Mouse (Mus musculus) heart, postnatal 0 days (tissue): ENCODE data around the gene Chrm1. TPM values are rescaled to one million over a fixed set of nuclear protein-coding genes. Genes with fewer than 3 reads are reported as not detected.

Experiments
- ATAC-seq: fragments of 200-750 bp; cut with Nextera tagmentation; 2 replicates; pipeline ENCODE4 v1.8.0; 2017; ENCODE audit warnings: low read depth, moderate number of reproducible peaks, moderate library complexity; ENCODE audit not compliant: insufficient read depth
- DNase-seq: peaks from one replicate; pipeline ENCODE4 v3.0.0-alpha.2; 2016; ENCODE audit warnings: low spot score
- H3K27ac ChIP-seq: fragments of 300-500 bp; sonication (generic); 2 replicates; pipeline ENCODE4 v1.5.1; 2014; ENCODE audit warnings: low read depth, mild to moderate bottlenecking
- H3K27me3 ChIP-seq: fragments of 300-500 bp; sonication (generic); 2 replicates; pipeline ENCODE4 v1.6.1; 2014; ENCODE audit warnings: low read length, mixed read lengths; ENCODE audit not compliant: control insufficient read depth, insufficient read depth
- H3K36me3 ChIP-seq: fragments of 300-500 bp; sonication (generic); replicated peaks from 2 replicates; pipeline ENCODE4 v1.6.1; 2014; ENCODE audit warnings: low read length, mixed read lengths; ENCODE audit not compliant: control insufficient read depth, insufficient read depth
- H3K4me1 ChIP-seq: fragments of 300-500 bp; sonication (generic); 2 replicates; pipeline ENCODE4 v1.6.1; 2014; ENCODE audit warnings: antibody characterized with exemption; ENCODE audit not compliant: control insufficient read depth, insufficient read depth
- H3K4me2 ChIP-seq: fragments of 300-500 bp; sonication (generic); 2 replicates; pipeline ENCODE4 v1.6.1; 2014; ENCODE audit warnings: low read depth, mild to moderate bottlenecking, low read length, moderate library complexity
- H3K4me3 ChIP-seq: fragments of 300-500 bp; sonication (generic); 2 replicates; pipeline ENCODE4 v1.5.1; 2014; ENCODE audit warnings: low read depth, low read length
- H3K9ac ChIP-seq: fragments of 300-500 bp; sonication (generic); replicated peaks from 2 replicates; pipeline ENCODE4 v1.6.1; 2014; ENCODE audit warnings: low read depth, low read length, mixed read lengths
- H3K9me3 ChIP-seq: fragments of 300-500 bp; sonication (generic); replicated peaks from 2 replicates; pipeline ENCODE4 v1.6.1; 2016; ENCODE audit warnings: low read length; ENCODE audit not compliant: control insufficient read depth
- CTCF ChIP-seq: IDR thresholded peaks from 2 replicates; pipeline ENCODE4 v1.5.1; 2016; ENCODE audit warnings: antibody characterized with exemption, control low read depth, low read depth
- EP300 ChIP-seq: IDR thresholded peaks from 2 replicates; pipeline ENCODE4 v1.6.1; 2016; ENCODE audit warnings: antibody characterized with exemption, low read depth
- WGBS: fragments of 180-500 bp; shearing (Covaris S2); extraction: QIAGEN DNeasy Blood & Tissue Kit; methylation state at CpG from one replicate; pipeline ENCODE4 v1.1.7; 2014; 5-methylcytosine and 5-hydroxymethylcytosine counted together
- polyA plus RNA-seq: library from polyadenylated mRNA; unstranded; fragments of >200 nt; fragmentation: Nextera tagmentation; extraction: Ambion mirVana; gene quantifications from 2 replicates; pipeline ENCODE4 v1.2.1, GENCODE M21; 2015
- total RNA-seq: library from RNA; depleted of rRNA; stranded (reverse); fragments of >200 nt; gene quantifications from 2 replicates; pipeline ENCODE4 v1.2.3, GENCODE M21; 2014; ENCODE audit warnings: low replicate concordance

The Chrm1 gene
- total and polyA plus RNA-seq, 2 experiments from 2014 or later, result not detected

DNA sequence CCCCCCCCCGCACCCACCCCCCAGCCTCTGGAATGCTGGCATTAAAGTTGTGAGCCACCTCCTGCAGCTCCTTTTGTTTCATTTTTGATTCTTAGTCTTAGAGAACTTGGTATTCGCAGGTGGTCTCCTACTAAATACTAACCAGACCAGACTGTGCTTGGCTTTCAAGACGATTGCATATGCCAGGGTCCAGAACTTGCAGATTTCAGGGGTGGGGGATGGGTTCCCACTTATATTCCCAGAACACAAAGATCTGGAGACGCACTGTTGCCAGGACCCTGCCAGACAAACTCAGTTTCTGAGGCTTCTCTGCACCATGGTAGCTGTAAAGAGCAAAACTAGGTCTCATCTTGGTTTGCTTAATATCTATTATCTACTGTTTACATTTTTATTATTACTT lies 40.0 kb downstream of the Chrm1 start:
- Histone ChIP-seq H3K4me1 (no peaks in the 10 kb centered on the region), H3K9me3 (no peaks in the 10 kb centered on the region), H3K27me3 (no peaks in the 10 kb centered on the region), H3K27ac (no peak overlapping the region), H3K9ac (no peak overlapping the region), H3K4me3 (no peak overlapping the region), H3K4me2 (no peak overlapping the region), H3K36me3 (peaks cover 21% of the 10 kb centered on the region)
- ATAC-seq (no peak), DNase-seq (no peak)
- no peak for TF ChIP-seq EP300
- TF ChIP-seq CTCF, result no peak
- WGBS, result 67% methylated on average over 3 of the region's 4 CpGs

DNA sequence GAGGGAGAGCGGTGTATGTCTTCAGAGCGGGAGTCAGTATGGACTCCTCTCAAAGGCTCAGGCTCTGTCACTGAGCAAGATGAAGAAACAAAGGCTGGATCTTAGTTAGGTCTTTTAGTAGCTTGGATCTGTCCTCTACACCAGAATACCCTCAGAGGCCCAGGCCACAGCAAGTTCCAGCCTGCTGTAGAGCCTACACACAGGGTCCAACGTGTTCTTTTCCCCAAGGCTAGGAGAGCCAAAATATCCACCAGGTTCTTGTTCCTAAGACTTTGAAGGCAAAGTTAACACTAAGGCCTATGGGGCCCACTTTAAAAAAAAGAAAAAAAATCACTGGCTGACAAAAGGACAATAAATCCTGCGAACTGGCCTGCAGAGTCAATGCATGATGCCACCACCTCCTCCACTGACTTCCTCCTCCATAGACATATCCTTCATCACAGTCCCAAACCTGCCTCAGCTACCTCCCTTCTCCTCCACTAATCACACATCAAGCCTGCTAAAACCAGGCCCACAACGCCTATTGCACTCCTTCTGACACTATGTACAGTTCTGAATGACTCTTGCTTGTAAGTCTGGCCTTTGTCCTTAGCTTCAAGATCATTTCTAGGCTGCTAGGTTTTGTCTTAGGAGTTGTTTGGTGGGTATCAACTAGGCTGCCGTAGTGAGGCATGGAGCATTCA lies 41.6 kb downstream of the Chrm1 start:
- TF ChIP-seq CTCF (no peak), EP300 (no peak)
- no peak overlapping the region for H3K9ac ChIP-seq
- H3K27me3 ChIP-seq, result no peaks in the 10 kb centered on the region
- peaks cover 34% of the 10 kb centered on the region for H3K36me3 ChIP-seq
- H3K4me3 ChIP-seq, result no peak overlapping the region
- H3K9me3 ChIP-seq, result no peaks in the 10 kb centered on the region
- ATAC-seq (no peak), DNase-seq (no peak)
- no peak overlapping the region for H3K27ac ChIP-seq
- WGBS, result 75% methylated on average over 6 of the region's 6 CpGs
- H3K4me2 ChIP-seq, result no peak overlapping the region
- H3K4me1 ChIP-seq, result no peaks in the 10 kb centered on the region

DNA sequence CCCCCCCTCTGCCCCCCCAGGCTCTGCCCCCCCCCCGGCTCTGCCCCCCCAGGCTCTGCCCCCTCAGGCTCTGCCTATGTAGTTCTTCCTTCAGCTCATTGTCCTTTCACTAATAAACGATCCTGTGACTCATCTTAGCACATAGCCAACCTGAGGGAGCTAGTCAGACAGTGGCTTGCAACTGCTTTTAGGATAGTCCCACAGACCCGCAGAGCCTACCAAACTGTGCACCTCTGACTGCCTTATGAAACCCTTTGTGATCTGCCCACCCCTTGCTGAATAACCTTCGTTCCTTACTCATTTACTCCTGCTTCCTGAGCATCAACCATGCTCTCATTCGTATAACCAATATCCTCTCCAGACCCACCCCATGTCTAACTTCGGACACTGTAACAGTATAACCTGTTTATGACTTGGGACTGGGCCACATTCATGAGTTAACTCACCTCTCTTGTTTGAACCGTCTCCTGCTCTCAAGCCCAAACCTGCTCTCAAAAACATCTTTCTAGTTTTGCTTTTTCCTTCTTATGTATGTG lies 42.6 kb downstream of the Chrm1 start:
- TF ChIP-seq CTCF, result no peak
- no peak for TF ChIP-seq EP300
- Histone ChIP-seq H3K27ac (no peak overlapping the region), H3K4me2 (no peak overlapping the region), H3K36me3 (peaks cover 34% of the 10 kb centered on the region), H3K4me3 (no peak overlapping the region), H3K27me3 (no peaks in the 10 kb centered on the region), H3K4me1 (peaks cover 8% of the 10 kb centered on the region), H3K9ac (no peak overlapping the region), H3K9me3 (no peaks in the 10 kb centered on the region)
- ATAC-seq, result no peak
- 80% methylated on average over 7 of the region's 7 CpGs for WGBS
- no peak for DNase-seq

DNA sequence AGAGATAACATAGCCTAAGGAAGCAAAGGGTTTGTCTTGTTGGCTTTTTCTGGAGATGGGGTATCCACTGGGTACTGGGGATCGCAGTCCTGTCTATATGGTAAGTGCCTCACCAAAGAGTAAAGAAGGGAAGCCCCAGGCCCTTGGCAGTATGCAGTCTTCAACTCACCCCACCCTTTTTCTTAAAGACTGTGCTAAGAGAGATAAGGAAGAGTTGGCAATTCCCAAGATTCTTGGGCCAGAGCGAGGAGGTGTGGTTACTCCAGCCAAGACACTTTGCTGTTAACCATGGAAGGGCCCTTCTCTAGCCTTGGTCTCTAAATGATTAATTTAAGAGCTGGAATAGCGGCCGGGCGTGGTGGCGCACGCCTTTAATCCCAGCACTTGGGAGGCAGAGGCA lies 43.3 kb downstream of the Chrm1 start:
- no peaks in the 10 kb centered on the region for H3K9me3 ChIP-seq
- H3K4me3 ChIP-seq, result no peak overlapping the region
- no peak for DNase-seq
- no peaks in the 10 kb centered on the region for H3K27me3 ChIP-seq
- no peak overlapping the region for H3K27ac ChIP-seq
- no peak overlapping the region for H3K4me2 ChIP-seq
- 95% methylated on average over 7 of the region's 7 CpGs for WGBS
- peaks cover 38% of the 10 kb centered on the region for H3K36me3 ChIP-seq
- TF ChIP-seq EP300 (no peak), CTCF (no peak)
- H3K9ac ChIP-seq, result no peak overlapping the region
- no peak for ATAC-seq
- H3K4me1 ChIP-seq, result peaks cover 15% of the 10 kb centered on the region

DNA sequence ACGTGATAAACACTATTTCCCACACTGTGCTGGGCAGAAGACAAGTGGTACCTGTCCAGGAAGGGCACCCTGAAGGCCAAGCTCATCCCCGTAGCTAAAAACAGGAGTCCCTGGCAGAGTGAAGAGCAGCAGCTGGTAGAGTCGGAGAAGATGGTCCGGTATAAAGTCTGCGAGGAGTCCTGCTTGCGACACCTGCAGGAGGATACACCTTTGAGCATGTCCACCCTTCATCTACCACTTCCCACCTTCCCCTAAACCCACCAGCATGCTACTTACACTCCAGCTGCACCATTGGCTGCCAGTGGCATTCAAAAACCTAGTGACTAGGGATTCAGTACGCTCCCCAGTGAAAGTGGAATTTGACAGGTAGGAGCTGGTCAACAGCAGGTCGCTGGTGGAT lies 45.4 kb downstream of the Chrm1 start:
- H3K4me3 ChIP-seq, result no peak overlapping the region
- H3K36me3 ChIP-seq, result peaks cover 38% of the 10 kb centered on the region
- TF ChIP-seq CTCF (no peak), EP300 (no peak)
- no peak for ATAC-seq
- no peaks in the 10 kb centered on the region for H3K27me3 ChIP-seq
- DNase-seq, result no peak
- WGBS, result 93% methylated on average over 8 of the region's 8 CpGs
- no peak overlapping the region for H3K4me2 ChIP-seq
- H3K9ac ChIP-seq, result no peak overlapping the region
- H3K4me1 ChIP-seq, result peaks cover 24% of the 10 kb centered on the region
- no peaks in the 10 kb centered on the region for H3K9me3 ChIP-seq
- H3K27ac ChIP-seq, result no peak overlapping the region

DNA sequence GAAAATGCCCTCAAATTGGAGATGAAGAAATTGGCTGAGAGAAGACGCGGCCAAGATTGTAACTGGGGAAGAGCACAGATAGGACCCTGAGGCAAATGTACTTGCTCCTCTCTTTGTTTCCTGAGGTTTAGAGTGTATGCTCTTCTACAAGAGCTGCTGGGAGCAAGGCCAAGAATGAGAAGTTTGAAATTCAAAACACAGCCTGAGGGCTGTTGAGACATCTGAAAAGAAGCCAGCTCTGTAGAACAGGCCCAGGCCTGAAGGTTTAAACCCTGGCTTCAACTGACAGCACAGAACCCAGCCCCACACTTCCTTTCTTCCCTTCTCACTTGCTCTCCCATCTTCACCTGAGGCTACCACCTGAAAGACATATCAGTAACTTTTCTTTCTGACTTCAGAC lies 46.5 kb downstream of the Chrm1 start:
- TF ChIP-seq CTCF, result no peak
- TF ChIP-seq EP300, result no peak
- Histone ChIP-seq H3K4me1 (peaks cover 29% of the 10 kb centered on the region), H3K27me3 (no peaks in the 10 kb centered on the region), H3K36me3 (peaks cover 38% of the 10 kb centered on the region), H3K9me3 (no peaks in the 10 kb centered on the region), H3K27ac (peak overlapping the region; percentile 7; the same call in 1 of the 2 replicates), H3K4me3 (no peak overlapping the region), H3K9ac (no peak overlapping the region), H3K4me2 (no peak overlapping the region)
- 73% methylated on average over 2 of the region's 2 CpGs for WGBS
- DNase-seq, result no peak
- no peak for ATAC-seq
